16 mouse cellular contexts compared by ENCODE assay signal in genomic region chr12:85542881-85543280, GRCm38 (mm10). TPM values are rescaled to one million over a fixed set of nuclear protein-coding genes. Genes with fewer than 3 reads are reported as not detected.
"Had no signal": no experiment of that assay in that cellular context is flagged by ENCODE, and none has a peak within 500 bp of the region (broad histone marks: within the 10 kb centered on the region; RNA-seq: fewer than 3 reads in every experiment).

No protein-coding gene starts in this region.

- H3K4me1 ChIP-seq: liver, embryonic 15.5 days; midbrain, embryonic 15.5 days had no signal

- H3K4me2 ChIP-seq: liver, embryonic 11.5 days; liver, embryonic 15.5 days; lung, embryonic 14.5 days; midbrain, embryonic 11.5 days; midbrain, embryonic 15.5 days; neural tube, embryonic 12.5 days had no signal

- DNase-seq: kidney, adult 18-20 months; lung, embryonic 14.5 days; retina, postnatal 1 day; right cerebral cortex, postnatal 4 days; spleen, adult 18-20 months; thymus, adult 2 months; thymus, postnatal 25 days had no signal

- H3K4me3 ChIP-seq: left cerebral cortex, adult 2 months; limb, embryonic 10.5 days; liver, embryonic 15.5 days; megakaryocyte, embryonic 14.5 days; midbrain, embryonic 15.5 days; neural tube, embryonic 12.5 days had no signal

- H3K9ac ChIP-seq: liver, embryonic 15.5 days; lung, embryonic 14.5 days; midbrain, embryonic 15.5 days; neural tube, embryonic 12.5 days had no signal

- H3K27ac ChIP-seq: left cerebral cortex, adult 2 months; limb, embryonic 10.5 days; liver, embryonic 15.5 days; macrophage; midbrain, embryonic 15.5 days; neural tube, embryonic 12.5 days had no signal

- H3K27me3 ChIP-seq: liver, embryonic 15.5 days; midbrain, embryonic 15.5 days; neural tube, embryonic 12.5 days had no signal

- H3K9me3 ChIP-seq: limb, embryonic 10.5 days; liver, embryonic 15.5 days; megakaryocyte, embryonic 14.5 days; midbrain, embryonic 15.5 days; neural tube, embryonic 12.5 days had no signal

- ATAC-seq: midbrain, embryonic 15.5 days had no signal

- H3K36me3 ChIP-seq: limb, embryonic 10.5 days; liver, embryonic 15.5 days; midbrain, embryonic 15.5 days; neural tube, embryonic 12.5 days had no signal

RNA-seq across cellular contexts. Expression of gene Jdp2, which starts 55.9 kb away (rescaled TPM):
- polyA plus RNA-seq: limb, embryonic 10.5 days had no signal
